Mouse (Mus musculus) stomach, embryonic 14.5 days (tissue): ENCODE data around the gene Zbtb45. TPM values are rescaled to one million over a fixed set of nuclear protein-coding genes. Genes with fewer than 3 reads are reported as not detected.

Experiments
- ATAC-seq: fragments of 200-750 bp; cut with Nextera tagmentation; 2 replicates; pipeline ENCODE4 v1.8.0; 2017; ENCODE audit warnings: low read depth, moderate TSS enrichment; ENCODE audit not compliant: insufficient number of reproducible peaks, insufficient read depth, low FRiP score
- H3K27ac ChIP-seq: fragments of 300-500 bp; sonication (generic); 2 replicates; pipeline ENCODE4 v1.5.1; 2014; ENCODE audit warnings: mild to moderate bottlenecking, low read length, moderate library complexity, mixed read lengths
- H3K27me3 ChIP-seq: fragments of 300-500 bp; sonication (generic); 2 replicates; pipeline ENCODE4 v1.6.1; 2014; ENCODE audit warnings: low read length, control low read depth, mixed read lengths; ENCODE audit not compliant: control insufficient read depth, insufficient read depth
- H3K36me3 ChIP-seq: fragments of 300-500 bp; sonication (generic); 2 replicates; pipeline ENCODE4 v1.6.1; 2014; ENCODE audit warnings: mild to moderate bottlenecking, control low read depth, low read length, moderate library complexity, mixed read lengths; ENCODE audit not compliant: control insufficient read depth, insufficient read depth
- H3K4me1 ChIP-seq: fragments of 300-500 bp; sonication (generic); 2 replicates; pipeline ENCODE4 v1.6.1; 2014; ENCODE audit warnings: low read length, control low read depth, mixed read lengths; ENCODE audit not compliant: control insufficient read depth, insufficient read depth
- H3K4me2 ChIP-seq: fragments of 300-500 bp; sonication (generic); replicated peaks from 2 replicates; pipeline ENCODE4 v1.6.1; 2014; ENCODE audit warnings: low read depth, low read length, control low read depth
- H3K4me3 ChIP-seq: fragments of 300-500 bp; sonication (generic); 2 replicates; pipeline ENCODE4 v1.5.1; 2014; ENCODE audit warnings: low read depth, low read length, control low read depth
- H3K9ac ChIP-seq: fragments of 300-500 bp; sonication (generic); replicated peaks from 2 replicates; pipeline ENCODE4 v1.6.1; 2014; ENCODE audit warnings: low read depth, mild to moderate bottlenecking, control low read depth, low read length, moderate library complexity, mixed read lengths
- H3K9me3 ChIP-seq: fragments of 300-500 bp; sonication (generic); 2 replicates; pipeline ENCODE4 v1.6.1; 2016; ENCODE audit warnings: low read depth, low read length, control low read depth; ENCODE audit not compliant: control insufficient read depth
- WGBS: fragments of 180-500 bp; shearing (Covaris S2); extraction: QIAGEN DNeasy Blood & Tissue Kit; methylation state at CpG from one replicate; pipeline ENCODE4 v1.1.7; 2014; 5-methylcytosine and 5-hydroxymethylcytosine counted together
- polyA plus RNA-seq: library from polyadenylated mRNA; unstranded; fragments of >200 nt; fragmentation: Nextera tagmentation; extraction: Ambion mirVana; gene quantifications from 2 replicates; pipeline ENCODE4 v1.2.1, GENCODE M21; 2014

Zbtb45 gene
- polyA plus RNA-seq, 1 experiment from 2014 or later = 21.3 TPM

GRCm38 (mm10) chr7:12978931-12979722 is 30.7 kb downstream of the Zbtb45 start:
- Histone ChIP-seq H3K9me3 (no peaks in the 10 kb centered on the region), H3K4me2 (peak overlapping the region; percentile 52), H3K27me3 (no peaks in the 10 kb centered on the region), H3K4me3 (no peak overlapping the region), H3K4me1 (no peaks in the 10 kb centered on the region), H3K27ac (peak overlapping the region; percentile 84; the same call in 1 of the 2 replicates), H3K36me3 (no peaks in the 10 kb centered on the region), H3K9ac (no peak overlapping the region)
- WGBS = 81% methylated on average over 18 of the region's 18 CpGs
- no peak for ATAC-seq

- H3K9me3 ChIP-seq = no peaks in the 10 kb centered on the region
- H3K27me3 ChIP-seq = no peaks in the 10 kb centered on the region
- no peaks in the 10 kb centered on the region for H3K4me1 ChIP-seq
- peaks cover 3% of the 10 kb centered on the region; the same call in 1 of the 2 replicates for H3K36me3 ChIP-seq
- H3K4me3 ChIP-seq = peak within 1 kb of the TSS; percentile 44
- ATAC-seq = peak; percentile 98
- H3K4me2 ChIP-seq = peak within 1 kb of the TSS; percentile 52
- peak within 1 kb of the TSS; percentile 40 for H3K9ac ChIP-seq
- peak within 1 kb of the TSS; percentile 84 for H3K27ac ChIP-seq
- WGBS = under 1% methylated on average over 49 of the region's 49 CpGs
Measured at GRCm38 (mm10) chr7:12977682-12978389, 32.0 kb downstream of the Zbtb45 start, which contains the start of gene Zfp446. Gene Zfp446 (plus strand): TSS chr7:12977848.

- H3K27me3 ChIP-seq = no peaks in the 10 kb centered on the region
- no peak overlapping the region for H3K4me2 ChIP-seq
- no peak overlapping the region for H3K27ac ChIP-seq
- H3K36me3 ChIP-seq = peaks cover 34% of the 10 kb centered on the region
- no peak overlapping the region for H3K9ac ChIP-seq
- H3K9me3 ChIP-seq = no peaks in the 10 kb centered on the region
- ATAC-seq = no peak
- H3K4me1 ChIP-seq = peaks cover 10% of the 10 kb centered on the region; the same call in 1 of the 2 replicates
- no peak overlapping the region for H3K4me3 ChIP-seq
- WGBS = 94% methylated on average over 25 of the region's 25 CpGs
Measured at GRCm38 (mm10) chr7:12970906-12971305, 38.9 kb downstream of the Zbtb45 start.

- ATAC-seq = peak; percentile 77
- Histone ChIP-seq H3K9me3 (no peaks in the 10 kb centered on the region), H3K27ac (peak overlapping the region; percentile 76), H3K4me1 (peaks cover 14% of the 10 kb centered on the region; the same call in 1 of the 2 replicates), H3K4me2 (peak overlapping the region; percentile 76), H3K4me3 (peak overlapping the region; percentile 85), H3K36me3 (peaks cover 18% of the 10 kb centered on the region), H3K9ac (peak overlapping the region; percentile 82), H3K27me3 (no peaks in the 10 kb centered on the region)
- under 1% methylated on average over 28 of the region's 29 CpGs for WGBS
Measured at GRCm38 (mm10) chr7:12966104-12966845, 43.6 kb downstream of the Zbtb45 start.

GRCm38 (mm10) chr7:12965678-12966091 is 44.1 kb downstream of the Zbtb45 start, which contains the start of gene Zfp324:
Gene Zfp324 (plus strand): TSS chr7:12965838.
- peaks cover 12% of the 10 kb centered on the region for H3K36me3 ChIP-seq
- H3K27ac ChIP-seq = peak within 1 kb of the TSS; percentile 76
- peak within 1 kb of the TSS; percentile 85 for H3K4me3 ChIP-seq
- peak within 1 kb of the TSS; percentile 82 for H3K9ac ChIP-seq
- WGBS = under 1% methylated on average over 23 of the region's 23 CpGs
- peak; percentile 93 for ATAC-seq
- H3K9me3 ChIP-seq = no peaks in the 10 kb centered on the region
- no peaks in the 10 kb centered on the region for H3K27me3 ChIP-seq
- H3K4me1 ChIP-seq = peaks cover 14% of the 10 kb centered on the region; the same call in 1 of the 2 replicates
- H3K4me2 ChIP-seq = peak within 1 kb of the TSS; percentile 76

GRCm38 (mm10) chr7:12961511-12962141 is 48.2 kb downstream of the Zbtb45 start:
- WGBS = 2% methylated on average over 29 of the region's 29 CpGs
- H3K27me3 ChIP-seq = no peaks in the 10 kb centered on the region

GRCm38 (mm10) chr7:12959718-12960117 is 50.1 kb downstream of the Zbtb45 start:
- H3K27ac ChIP-seq = no peak overlapping the region
- no peaks in the 10 kb centered on the region for H3K4me1 ChIP-seq
- H3K4me2 ChIP-seq = no peak overlapping the region
- no peak for ATAC-seq
- H3K4me3 ChIP-seq = no peak overlapping the region
- WGBS = 33% methylated on average over 4 of the region's 4 CpGs
- H3K36me3 ChIP-seq = no peaks in the 10 kb centered on the region
- no peak overlapping the region for H3K9ac ChIP-seq
- H3K27me3 ChIP-seq = no peaks in the 10 kb centered on the region
- no peaks in the 10 kb centered on the region for H3K9me3 ChIP-seq

More at GRCm38 (mm10) chr7:12961511-12962141, 48.2 kb downstream of the Zbtb45 start:
- Histone ChIP-seq H3K4me1 (0 out of 2 replicates have a peak, but pooled peaks cover 6% of the 10 kb centered on the region), H3K4me3 (peak overlapping the region; percentile 46), H3K36me3 (no peaks in the 10 kb centered on the region), H3K27ac (peak overlapping the region; percentile 77), H3K9ac (peak overlapping the region; percentile 73), H3K4me2 (peak overlapping the region; percentile 63), H3K9me3 (no peaks in the 10 kb centered on the region)
- peak; percentile 69 for ATAC-seq
